Mouse (Mus musculus): Measurements from ENCODE around the gene Mapk7.

GRCm38 (mm10) chr11:61497490-61497889 is 3.3 kb upstream of the Mapk7 start:
- TF ChIP-seq JUND (conservative IDR thresholded peaks at IDR 0.05; ENCODE audit: low read depth, low read length), result no peak
- TF ChIP-seq MXI1 (IDR thresholded peaks at IDR 0.05; ENCODE audit: low read depth, low read length), result no peak
- TF ChIP-seq RCOR1 (conservative IDR thresholded peaks at IDR 0.05; ENCODE audit: low read depth, low read length), result no peak
- no peak for TF ChIP-seq USF1 (IDR thresholded peaks at IDR 0.05; ENCODE audit: low read depth, low read length)
- no peak for TF ChIP-seq RAD21 (IDR thresholded peaks at IDR 0.05; ENCODE audit: low read depth, low read length)
- TF ChIP-seq PAX5 (IDR thresholded peaks at IDR 0.05; ENCODE audit: low read length), result no peak
- no peak for TF ChIP-seq TBP (conservative IDR thresholded peaks at IDR 0.05; ENCODE audit: low read depth, low read length)
- no peak for TF ChIP-seq EP300 (IDR thresholded peaks at IDR 0.05; ENCODE audit: low read length)
- no peak for TF ChIP-seq POLR2A (IDR thresholded peaks at IDR 0.05; ENCODE audit: low read depth, low read length)
- no peak for TF ChIP-seq CTCF (conservative IDR thresholded peaks at IDR 0.05 in 1 of 2, IDR thresholded peaks at IDR 0.05 in 1 of 2; ENCODE audit: low read depth in 2 of 2, low read length in 2 of 2)
- TF ChIP-seq E2F4 (IDR thresholded peaks at IDR 0.05; ENCODE audit: insufficient replicate concordance, low read depth, low read length), result no peak
- TF ChIP-seq HCFC1 (IDR thresholded peaks at IDR 0.05; ENCODE audit: low read depth, low read length), result no peak
